Mouse (Mus musculus) ES-Bruce4 (cell line): ENCODE measurements around the gene Terf2ip. TPM values are rescaled to one million over a fixed set of nuclear protein-coding genes. Genes with fewer than 3 reads are reported as not detected.

Source experiments
- H3K27ac ChIP-seq: 2 replicates; pipeline ENCODE4 v1.5.1; 2012; ENCODE audit warnings: low read length, inconsistent platforms; ENCODE audit not compliant: insufficient read depth
- H3K27me3 ChIP-seq: 2 replicates; pipeline ENCODE4 v1.6.1; 2012; ENCODE audit warnings: mild to moderate bottlenecking, low read length, inconsistent platforms; ENCODE audit not compliant: control insufficient read depth, poor library complexity, insufficient read depth, severe bottlenecking
- H3K36me3 ChIP-seq: 2 replicates; pipeline ENCODE4 v1.6.1; 2012; ENCODE audit warnings: inconsistent platforms, mild to moderate bottlenecking, low read length, moderate library complexity; ENCODE audit not compliant: control insufficient read depth, poor library complexity, insufficient read depth, severe bottlenecking
- H3K4me1 ChIP-seq: one replicate; pipeline ENCODE4 v1.8.1; 2011; ENCODE audit warnings: low read length; ENCODE audit not compliant: control insufficient read depth, insufficient read depth
- H3K4me3 ChIP-seq: 2 replicates; pipeline ENCODE4 v1.5.1; 2011; ENCODE audit warnings: low read depth, mild to moderate bottlenecking, low read length
- H3K9ac ChIP-seq: 2 replicates; pipeline ENCODE4 v1.6.1; 2012; ENCODE audit warnings: low read depth, mild to moderate bottlenecking, inconsistent platforms; ENCODE audit not compliant: poor library complexity, severe bottlenecking
- H3K9me3 ChIP-seq: replicated peaks from 2 replicates; pipeline ENCODE4 v1.6.1; 2012; ENCODE audit warnings: mild to moderate bottlenecking, low read length, inconsistent platforms; ENCODE audit not compliant: control insufficient read depth, poor library complexity, insufficient read depth, severe bottlenecking
- CTCF ChIP-seq: IDR thresholded peaks from one replicate; pipeline ENCODE4 v1.8.1; 2011; ENCODE audit warnings: low read depth, low read length
- EP300 ChIP-seq: IDR thresholded peaks from 2 replicates; pipeline ENCODE4 v1.6.1; 2011; ENCODE audit warnings: low read depth, low read length; ENCODE audit not compliant: insufficient read depth
- POLR2A ChIP-seq: IDR thresholded peaks from one replicate; pipeline ENCODE4 v1.8.1; 2011; ENCODE audit warnings: low read length; ENCODE audit not compliant: insufficient read depth
- polyA plus RNA-seq: library from polyadenylated mRNA; stranded (reverse); fragments of >200 nt; gene quantifications from 2 replicates; pipeline ENCODE4 v1.2.4, GENCODE M21; 2011; ENCODE audit warnings: low read depth; ENCODE audit not compliant: missing spikeins, insufficient read depth, insufficient read length

Terf2ip gene
- polyA plus RNA-seq, 1 experiment = 10.3 TPM

GRCm38 (mm10) chr8:111992703-111993039, 18.5 kb upstream of the Terf2ip start:
- Histone ChIP-seq H3K9me3 (no peaks in the 10 kb centered on the region), H3K9ac (no peak overlapping the region), H3K4me1 (no peaks in the 10 kb centered on the region), H3K27me3 (no peaks in the 10 kb centered on the region), H3K27ac (no peak overlapping the region), H3K36me3 (peaks cover 59% of the 10 kb centered on the region), H3K4me3 (no peak overlapping the region)
- TF ChIP-seq POLR2A = no peak
- no peak for TF ChIP-seq CTCF
- TF ChIP-seq EP300 = no peak

GRCm38 (mm10) chr8:112004754-112005153, 6.4 kb upstream of the Terf2ip start:
- Histone ChIP-seq H3K9ac (no peak overlapping the region), H3K27me3 (no peaks in the 10 kb centered on the region), H3K36me3 (peaks cover 74% of the 10 kb centered on the region), H3K4me3 (no peak overlapping the region), H3K4me1 (no peaks in the 10 kb centered on the region), H3K9me3 (no peaks in the 10 kb centered on the region), H3K27ac (no peak overlapping the region)
- TF ChIP-seq EP300 (no peak), CTCF (no peak), POLR2A (no peak)

DNA sequence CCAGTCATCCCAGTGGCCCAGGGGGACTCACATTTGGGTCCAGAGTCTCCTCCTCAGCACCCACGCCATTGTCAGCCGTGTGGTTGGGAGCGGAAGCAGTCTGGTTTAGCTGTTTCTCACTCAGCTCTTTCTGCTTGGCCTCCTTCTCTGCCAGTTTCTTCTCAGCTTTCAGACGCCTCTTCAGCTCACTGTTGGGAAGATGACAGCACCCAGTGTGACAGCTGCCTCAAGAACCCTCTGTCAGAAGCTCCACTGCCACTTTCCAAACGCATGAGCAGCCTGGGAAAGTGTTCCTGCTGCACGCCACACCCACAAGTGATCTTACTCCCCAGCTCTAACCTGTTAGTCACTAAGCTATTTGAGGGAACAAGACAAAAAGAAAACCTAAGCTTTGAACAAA, 5.6 kb upstream of the Terf2ip start:
- Histone ChIP-seq H3K36me3 (peaks cover 65% of the 10 kb centered on the region), H3K27me3 (no peaks in the 10 kb centered on the region), H3K9me3 (no peaks in the 10 kb centered on the region), H3K4me1 (no peaks in the 10 kb centered on the region), H3K4me3 (no peak overlapping the region), H3K27ac (no peak overlapping the region), H3K9ac (no peak overlapping the region)
- TF ChIP-seq EP300 (no peak), CTCF (no peak), POLR2A (no peak)

DNA sequence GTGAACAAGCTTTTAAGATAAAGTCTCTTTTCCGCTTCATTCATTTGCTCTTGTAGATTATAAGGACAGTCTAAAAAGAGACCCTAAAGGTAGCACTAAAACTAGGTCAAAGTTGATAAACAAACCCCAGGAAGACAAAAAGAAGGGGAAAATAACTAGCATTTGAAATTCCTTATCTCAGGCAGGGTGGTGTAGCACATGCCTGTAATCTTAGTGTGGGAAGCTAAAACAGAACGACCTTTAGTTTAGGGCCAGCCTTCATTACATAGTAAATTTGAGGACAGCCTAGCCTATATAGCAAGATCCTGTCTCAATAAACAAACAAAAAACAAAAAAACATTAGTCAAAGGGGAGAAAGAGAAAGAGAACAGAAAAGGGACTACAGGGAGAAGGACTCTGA, 3.5 kb upstream of the Terf2ip start:
- H3K9me3 ChIP-seq = no peaks in the 10 kb centered on the region
- H3K9ac ChIP-seq = no peak overlapping the region
- TF ChIP-seq EP300 = no peak
- no peak for TF ChIP-seq CTCF
- TF ChIP-seq POLR2A = no peak
- H3K4me3 ChIP-seq = no peak overlapping the region
- H3K4me1 ChIP-seq = no peaks in the 10 kb centered on the region
- no peak overlapping the region for H3K27ac ChIP-seq
- peaks cover 45% of the 10 kb centered on the region for H3K36me3 ChIP-seq
- no peaks in the 10 kb centered on the region for H3K27me3 ChIP-seq

DNA sequence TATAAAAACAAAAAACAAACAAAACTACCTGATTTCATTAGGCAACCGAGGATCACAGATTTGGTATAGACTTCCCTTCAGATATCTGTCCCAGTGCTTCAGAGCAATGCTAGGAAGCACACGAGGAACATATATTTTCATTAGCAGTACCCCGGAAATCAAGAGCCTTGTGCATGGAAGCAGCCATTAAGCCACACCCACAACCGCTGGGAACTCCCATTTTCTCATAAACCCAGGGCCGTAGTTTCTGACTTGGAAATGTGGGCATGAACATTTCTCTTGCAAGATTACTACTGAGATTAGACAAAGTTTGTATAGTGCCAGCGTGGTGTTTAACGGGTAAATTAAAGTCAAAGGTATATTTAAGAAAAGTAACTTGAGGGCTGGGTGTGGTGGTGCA, 1.6 kb upstream of the Terf2ip start:
- no peak for TF ChIP-seq CTCF
- no peak for TF ChIP-seq EP300
- TF ChIP-seq POLR2A = no peak
- Histone ChIP-seq H3K27me3 (no peaks in the 10 kb centered on the region), H3K9ac (peak overlapping the region; percentile 82), H3K4me1 (no peaks in the 10 kb centered on the region), H3K9me3 (no peaks in the 10 kb centered on the region), H3K4me3 (peak overlapping the region; percentile 30), H3K36me3 (peaks cover 29% of the 10 kb centered on the region), H3K27ac (no peak overlapping the region)

DNA sequence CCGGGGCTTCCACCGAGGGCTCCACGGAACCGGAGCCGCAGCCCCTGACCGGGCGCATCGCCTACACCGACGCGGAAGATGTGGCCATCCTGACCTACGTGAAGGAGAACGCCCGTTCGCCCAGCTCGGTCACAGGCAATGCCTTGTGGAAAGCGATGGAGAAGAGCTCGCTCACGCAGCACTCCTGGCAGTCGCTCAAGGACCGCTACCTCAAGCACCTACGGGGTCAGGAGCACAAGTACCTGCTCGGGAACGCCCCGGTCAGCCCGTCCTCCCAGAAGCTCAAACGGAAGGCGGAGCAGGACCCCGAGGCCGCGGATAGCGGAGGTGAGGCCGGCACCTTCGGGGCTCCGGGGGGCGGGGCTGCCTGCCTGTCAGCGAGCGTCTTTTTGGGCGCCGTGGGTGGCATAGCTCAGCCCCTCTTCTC, 631 bp downstream of the Terf2ip start:
- Histone ChIP-seq H3K36me3 (peaks cover 8% of the 10 kb centered on the region), H3K9me3 (no peaks in the 10 kb centered on the region), H3K27me3 (no peaks in the 10 kb centered on the region), H3K27ac (no peak overlapping the region), H3K4me3 (peak overlapping the region; percentile 96), H3K9ac (peak overlapping the region; percentile 82), H3K4me1 (no peaks in the 10 kb centered on the region)
- TF ChIP-seq CTCF (no peak), EP300 (no peak), POLR2A (no peak)
